Mouse (Mus musculus) brown adipose tissue, adult 24 weeks (tissue): Measurements from ENCODE around the gene Aox3. TPM values are rescaled to one million over a fixed set of nuclear protein-coding genes. Genes with fewer than 3 reads are reported as not detected.

Experiments
- H3K27ac ChIP-seq: fragments of 200-500 bp; replicated peaks from 2 replicates; pipeline ENCODE4 v1.5.1; 2012; ENCODE audit warnings: low read depth, mild to moderate bottlenecking, low read length
- H3K4me1 ChIP-seq: fragments of 200-500 bp; 2 replicates; pipeline ENCODE4 v1.6.1; 2012; ENCODE audit warnings: low read length, mixed read lengths; ENCODE audit not compliant: control insufficient read depth, insufficient read depth, insufficient read length
- H3K4me3 ChIP-seq: fragments of 200-500 bp; 2 replicates; pipeline ENCODE4 v1.5.1; 2012; ENCODE audit warnings: low read depth, mild to moderate bottlenecking, low read length, moderate library complexity; ENCODE audit not compliant: insufficient read depth
- polyA plus RNA-seq: library from polyadenylated mRNA; stranded (reverse); fragments of >200 nt; gene quantifications from 2 replicates; pipeline ENCODE4 v1.2.4, GENCODE M21; 2012; ENCODE audit not compliant: missing spikeins, insufficient read depth, insufficient read length

Aox3 gene
- polyA plus RNA-seq, 1 experiment = 0.63 TPM

- H3K4me3 ChIP-seq = no peak overlapping the region
- H3K4me1 ChIP-seq = no peaks in the 10 kb centered on the region
- H3K27ac ChIP-seq = no peak overlapping the region
Measured at GRCm38 (mm10) chr1:58244487-58244886, 131.6 kb downstream of the Aox3 start.

- Histone ChIP-seq H3K27ac (no peak overlapping the region), H3K4me1 (no peaks in the 10 kb centered on the region), H3K4me3 (no peak overlapping the region)
Measured at GRCm38 (mm10) chr1:58248518-58248917, 135.6 kb downstream of the Aox3 start.

Other genes starting within 250 kb of the Aox3 start
- 1.2 and 2.0 TPM in 2 replicates for gene Sgo2a, start 117.2 kb upstream of the Aox3 start, polyA plus RNA-seq
- gene Kctd18, start 94.2 kb upstream of the Aox3 start, polyA plus RNA-seq = 3.6 and 9.4 TPM in 2 replicates
- gene Aox1, start 83.2 kb upstream of the Aox3 start, polyA plus RNA-seq = 32.9 and 33.8 TPM in 2 replicates
- not detected in 2 replicates for gene Aox4, start 97.3 kb downstream of the Aox3 start, polyA plus RNA-seq
- not detected in 2 replicates for gene Aox2, start 165.2 kb downstream of the Aox3 start, polyA plus RNA-seq